Mouse (Mus musculus) heart, adult 2 months (tissue): Measurements from ENCODE around the gene Liph.

Source experiments
- CTCF ChIP-seq: fragments of 200-600 bp; IDR thresholded peaks from 2 replicates; pipeline ENCODE4 v1.8.1; 2022; ENCODE audit warnings: antibody characterized with exemption, mild to moderate bottlenecking, moderate library complexity
- EP300 ChIP-seq: fragments of 200-500 bp; IDR thresholded peaks from 2 replicates; pipeline ENCODE4 v1.6.1; 2011; ENCODE audit warnings: low read depth, low read length, control low read depth; ENCODE audit not compliant: insufficient read depth

- TF ChIP-seq CTCF (no peak), EP300 (no peak)
Observed at GRCm38 (mm10) chr16:21983581-21983980, 11.9 kb downstream of the Liph start.
